9 mouse cellular contexts compared by ENCODE assay signal in the genomic region with DNA sequence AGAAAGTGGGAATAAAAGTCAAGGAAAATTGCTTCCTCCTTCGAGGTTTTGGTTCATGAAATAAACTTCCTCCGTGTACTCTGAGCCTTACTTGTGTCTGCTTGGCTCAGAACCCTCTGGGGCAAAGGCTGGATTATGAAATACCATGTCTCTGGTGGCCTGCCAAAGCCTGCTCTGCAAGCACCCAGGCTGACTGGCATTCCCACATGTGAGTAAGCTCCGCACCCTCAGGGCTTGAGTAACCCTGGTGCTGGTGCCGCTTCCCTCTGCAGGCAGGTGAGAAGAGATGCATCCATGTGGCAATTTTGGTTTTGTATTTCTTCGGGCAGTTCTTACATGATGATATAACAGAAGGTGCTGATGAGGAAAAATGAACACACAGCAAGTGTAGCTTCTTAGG.
DNase-seq lines count a peak whose midpoint lies in the region; ATAC-seq lines count a peak whose summit lies in the region.
"Had no signal": no experiment of that assay in that cellular context is flagged by ENCODE, and none has a peak within 500 bp of the region (broad histone marks: within the 10 kb centered on the region; RNA-seq: fewer than 3 reads in every experiment).

No protein-coding gene starts in this region.

- H3K9me3 ChIP-seq in kidney, embryonic 16.5 days (ENCODE audit: low read length), result no peaks in the 10 kb centered on the region

- no peaks in the 10 kb centered on the region for H3K36me3 ChIP-seq in kidney, embryonic 16.5 days (ENCODE audit: insufficient read depth, low read length)

- H3K27me3 ChIP-seq in kidney, embryonic 16.5 days (ENCODE audit: insufficient read depth, low read length), result no peaks in the 10 kb centered on the region
- H3K27me3 ChIP-seq: CH12.LX had no signal

- no peak overlapping the region for H3K9ac ChIP-seq in kidney, embryonic 16.5 days (replicated peaks; ENCODE audit: low read length)

- intact Hi-C loops in left cerebral cortex, postnatal 10 days (cut with DNase I), result no loop called here

- ATAC-seq in kidney, embryonic 16.5 days (ENCODE audit: low FRiP score, low TSS enrichment), result no peak

- H3K4me3 ChIP-seq in kidney, embryonic 16.5 days (ENCODE audit: low read length), result no peak overlapping the region

- WGBS in kidney, embryonic 16.5 days, result 70% methylated on average over 5 of the region's 5 CpGs

- H3K4me1 ChIP-seq in kidney, embryonic 16.5 days (ENCODE audit: insufficient read depth, low read length), result no peaks in the 10 kb centered on the region

- no peak overlapping the region for H3K4me2 ChIP-seq in kidney, embryonic 16.5 days (replicated peaks; ENCODE audit: low read depth, low read length)

- peak; percentile 95 for DNase-seq in kidney, adult 11 months
- peak; percentile 90 for DNase-seq in fibroblast of lung, adult 2 months (ENCODE audit: low read depth)
- DNase-seq in kidney, postnatal 36 days, result peak; percentile 90 to 95
- peak; percentile 59 to 87 for DNase-seq in urinary bladder, adult 18-20 months (ENCODE audit: low spot score in 2 of 2)
- DNase-seq in spleen, postnatal 36 days (ENCODE audit: low spot score in 2 of 2), result no peak
- DNase-seq in cerebellum, adult 9-10 months, result no peak
- DNase-seq in left cerebral cortex, postnatal 10 days (ENCODE audit: extremely low spot score in 1 of 2, low spot score in 2 of 2), result no peak

- no peak overlapping the region for H3K27ac ChIP-seq in kidney, embryonic 16.5 days (ENCODE audit: low read length)

Comparison
In these comparisons a context has a peak if more than half of its experiments do, and no peak if none do; other contexts are left out.
1. DNase-seq: peak in kidney, adult 11 months (single experiment), fibroblast of lung, adult 2 months (single experiment), kidney, postnatal 36 days (2 of 2) and urinary bladder, adult 18-20 months (2 of 2); none in spleen, postnatal 36 days (0 of 2), cerebellum, adult 9-10 months (single experiment) and left cerebral cortex, postnatal 10 days (0 of 2).